Mouse (Mus musculus) gastrocnemius, postnatal 25 days (tissue): ENCODE data around the gene Fitm1. TPM values are rescaled to one million over a fixed set of nuclear protein-coding genes. Genes with fewer than 3 reads are reported as not detected.

ENCODE experiments used
- DNase-seq: peaks from one replicate; pipeline ENCODE4 v3.0.0; 2022
- total RNA-seq, 2 experiments: library from RNA; stranded (reverse); gene quantifications; 1 replicate in 1 of 2; 2 replicates in 1 of 2; pipeline ENCODE4 v1.2.3; 2021

Fitm1 gene
- total RNA-seq, 2 experiments from 2014 or later: 329 to 343 TPM

- DNase-seq: no peak
These were observed 7.9 kb upstream of the Fitm1 start for GRCm38 (mm10) chr14:55567496-55567895.

DNA sequence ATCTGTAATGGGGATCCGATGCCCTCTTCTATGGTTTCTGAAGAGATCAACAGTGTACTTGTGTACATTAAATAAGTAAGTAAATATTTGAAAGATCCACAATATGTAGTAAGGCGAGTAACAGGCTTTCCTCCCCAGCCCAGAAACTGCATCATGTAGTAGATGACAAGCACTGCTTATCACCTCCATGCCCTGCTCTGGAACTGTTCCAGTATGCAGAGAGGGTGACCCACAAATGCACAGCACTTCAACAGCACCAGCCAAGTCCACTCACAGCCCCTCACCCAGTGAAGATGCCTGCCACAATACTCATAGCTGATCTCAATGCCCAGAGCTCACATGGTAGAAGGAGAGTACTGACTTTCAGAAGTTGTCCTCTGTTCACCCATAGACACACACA is 4.8 kb upstream of the Fitm1 start:
- no peak for DNase-seq

- DNase-seq: no peak
These were observed 3.7 kb upstream of the Fitm1 start for GRCm38 (mm10) chr14:55571760-55572159.

DNA sequence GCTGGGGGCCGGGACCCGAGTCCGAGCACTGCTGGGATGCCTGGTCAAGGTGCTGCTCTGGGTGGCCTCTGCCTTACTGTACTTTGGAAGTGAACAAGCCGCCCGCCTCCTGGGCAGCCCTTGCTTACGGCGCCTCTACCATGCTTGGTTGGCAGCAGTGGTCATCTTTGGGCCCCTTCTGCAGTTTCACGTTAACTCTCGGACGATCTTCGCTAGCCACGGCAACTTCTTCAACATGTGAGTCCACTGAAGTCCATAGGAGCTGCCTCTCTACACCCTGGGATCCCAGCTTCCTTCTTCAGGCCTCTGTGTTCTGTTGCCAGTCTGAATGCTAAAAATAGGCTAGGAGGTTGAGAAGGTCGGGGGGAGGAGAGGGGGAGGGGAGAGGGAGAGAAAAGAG is 294 bp downstream of the Fitm1 start:
- peak; percentile 38 for DNase-seq

GRCm38 (mm10) chr14:55576376-55576775 is 959 bp downstream of the Fitm1 start:
- DNase-seq: peak; percentile 61

DNA sequence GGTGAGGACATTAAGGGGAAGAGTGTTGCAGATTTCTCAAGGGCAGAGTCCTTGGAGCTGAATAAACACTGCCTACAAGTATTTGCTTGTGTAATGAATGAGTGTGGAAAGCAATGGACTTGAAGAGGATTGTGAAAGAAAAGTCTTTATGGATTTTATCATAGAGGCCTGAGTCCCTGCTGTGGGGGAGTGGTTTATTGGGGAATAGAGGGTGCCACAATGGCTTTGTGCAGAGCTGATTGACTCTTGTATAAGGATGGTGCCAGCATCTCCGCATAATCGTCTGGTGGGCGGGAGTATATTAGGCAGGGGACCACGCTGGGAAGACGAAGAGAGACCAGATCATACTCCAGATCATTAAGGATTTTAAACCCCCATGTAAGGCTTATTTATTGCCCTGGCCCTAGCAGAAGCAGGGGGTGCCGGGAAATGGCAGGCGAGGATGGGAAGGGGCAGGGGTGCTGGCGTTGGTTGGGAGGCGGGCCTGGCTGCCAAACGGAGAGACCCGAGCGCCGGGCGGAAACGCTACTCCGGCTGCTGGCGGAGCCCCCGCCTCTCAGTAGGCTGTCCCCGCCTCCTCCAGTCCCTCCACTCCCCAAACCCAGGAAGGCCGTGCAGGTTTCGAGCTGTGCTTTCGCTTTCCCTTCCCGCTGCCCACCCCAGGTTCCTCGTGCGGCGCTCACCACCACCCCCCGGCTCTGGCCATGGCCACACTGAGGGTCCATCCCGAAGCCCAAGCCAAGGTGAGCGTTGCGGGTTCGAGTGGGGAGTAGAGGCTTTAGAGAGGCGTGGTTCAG is 2.7 kb downstream of the Fitm1 start, which contains the start of gene Psme1:
Gene Psme1, plus strand, starts transcription at position 253 of the 797 bp plus-strand sequence.
- peak; percentile 79 for DNase-seq

DNA sequence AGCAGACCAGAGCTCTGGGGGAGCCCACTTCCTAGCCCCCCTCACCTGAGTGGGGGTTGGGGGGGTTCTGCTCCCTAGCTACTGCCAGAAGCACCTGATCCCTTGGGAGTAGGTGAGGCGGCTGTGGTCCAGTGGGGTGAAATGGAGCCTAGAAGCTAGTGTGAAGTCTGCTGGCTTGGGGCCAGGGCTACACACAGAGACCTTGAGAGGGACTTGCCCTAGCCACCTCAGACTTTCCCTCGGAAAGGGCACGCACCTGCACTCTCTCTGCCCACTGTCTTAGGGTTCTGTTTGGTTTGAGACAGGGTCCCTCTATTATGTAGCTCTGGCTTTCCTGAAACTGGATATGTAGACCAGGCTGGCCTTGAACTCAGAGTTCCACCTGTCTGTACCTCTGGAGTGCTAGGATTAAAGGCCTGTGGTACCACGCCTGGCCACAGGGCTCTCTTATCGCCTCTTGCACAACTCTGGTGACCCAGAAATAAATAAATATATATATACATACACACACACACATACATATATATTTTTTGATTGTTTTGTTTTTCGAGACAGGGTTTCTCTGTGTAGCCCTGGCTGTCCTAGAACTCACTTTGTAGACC is 3.4 kb downstream of the Fitm1 start:
- DNase-seq: no peak

- DNase-seq: no peak
These were observed 4.4 kb downstream of the Fitm1 start for GRCm38 (mm10) chr14:55579511-55580496.

GRCm38 (mm10) chr14:55580731-55581130 is 5.3 kb downstream of the Fitm1 start:
- no peak for DNase-seq

GRCm38 (mm10) chr14:55581981-55582681 is 6.7 kb downstream of the Fitm1 start:
- no peak for DNase-seq

DNA sequence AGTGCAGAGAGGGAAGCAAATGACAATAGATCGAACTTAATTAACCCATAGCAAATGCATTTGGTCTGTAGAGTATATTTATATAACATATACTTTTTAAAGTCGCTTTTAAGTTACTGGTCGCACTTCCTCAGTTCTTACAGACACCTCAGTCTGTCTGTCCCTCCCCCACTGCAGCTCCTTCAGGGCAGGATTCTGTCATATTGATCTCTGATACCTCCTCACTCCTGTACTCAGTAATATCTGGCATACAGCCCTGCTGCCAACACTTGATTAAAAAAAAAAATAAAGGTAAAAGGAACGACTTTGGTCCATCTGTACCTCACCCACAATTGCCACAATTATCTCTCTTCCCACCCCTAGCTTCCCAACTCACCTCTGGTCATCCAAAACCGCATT is 8.9 kb downstream of the Fitm1 start:
- DNase-seq: no peak

DNA sequence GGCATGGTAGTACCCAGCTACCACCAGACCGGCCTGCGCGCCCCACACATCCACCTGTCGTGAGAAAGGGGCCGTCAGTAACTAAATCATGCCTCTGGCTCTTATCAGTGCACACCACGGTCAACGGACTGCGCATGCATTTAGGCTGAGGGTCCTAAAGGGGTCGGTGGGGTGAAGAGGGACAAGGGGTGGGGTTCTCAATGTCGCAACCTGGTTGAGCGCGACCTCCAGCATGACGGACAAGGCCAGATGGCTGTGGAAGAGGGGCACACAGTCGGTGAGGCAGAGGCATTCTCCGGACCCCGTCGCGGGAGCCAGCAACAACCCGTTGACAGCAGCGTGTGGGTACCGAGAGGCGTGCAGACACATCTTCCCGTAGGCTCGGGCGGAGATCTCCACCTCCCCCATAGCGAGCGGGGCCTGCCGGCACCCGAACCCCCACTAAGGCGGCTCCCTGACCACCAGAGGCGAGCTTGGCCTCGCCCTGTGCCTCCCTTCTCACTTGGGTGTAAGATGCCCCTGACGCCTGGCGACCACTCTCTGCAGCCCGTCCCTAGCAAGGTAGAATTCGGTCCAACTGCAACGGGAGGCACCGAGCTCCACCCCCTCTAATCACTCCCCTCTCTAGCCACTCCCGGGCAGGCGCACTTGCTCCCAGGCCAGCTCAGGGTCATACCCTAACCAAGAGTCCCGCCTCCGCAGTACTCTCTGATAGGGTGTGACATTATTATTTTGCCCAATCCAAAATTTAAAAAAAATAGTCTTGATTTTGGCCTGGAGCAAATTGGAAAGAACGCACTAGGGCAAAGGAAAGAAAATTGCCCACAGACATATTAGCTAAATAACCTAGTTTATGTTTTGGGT is 9.5 kb downstream of the Fitm1 start, which contains the start of gene Emc9:
Gene Emc9, minus strand, starts transcription at position 601 of the 864 bp plus-strand sequence.
- peak; percentile 83 for DNase-seq

DNA sequence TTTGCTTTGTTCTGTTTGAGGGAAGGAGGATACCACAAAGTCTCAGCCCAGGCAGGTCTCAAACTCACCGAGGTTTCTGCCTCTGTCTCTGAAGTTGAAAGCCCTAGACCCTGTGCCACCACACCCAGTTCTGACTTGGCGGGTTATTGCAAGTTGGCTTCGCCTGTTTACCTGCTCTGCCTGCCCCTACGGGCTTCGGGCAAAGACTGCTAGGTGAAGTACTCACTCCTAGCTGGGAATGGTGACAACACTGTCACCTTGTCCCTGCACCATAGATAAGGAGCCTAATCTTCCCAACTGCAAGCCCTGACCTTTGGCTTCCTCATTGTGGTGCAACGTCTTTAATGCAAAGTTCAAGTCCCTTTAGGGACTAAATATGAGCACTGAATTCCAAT is 10.1 kb downstream of the Fitm1 start:
- no peak for DNase-seq

- DNase-seq: no peak
These were observed 10.7 kb downstream of the Fitm1 start for GRCm38 (mm10) chr14:55586149-55586548.

DNA sequence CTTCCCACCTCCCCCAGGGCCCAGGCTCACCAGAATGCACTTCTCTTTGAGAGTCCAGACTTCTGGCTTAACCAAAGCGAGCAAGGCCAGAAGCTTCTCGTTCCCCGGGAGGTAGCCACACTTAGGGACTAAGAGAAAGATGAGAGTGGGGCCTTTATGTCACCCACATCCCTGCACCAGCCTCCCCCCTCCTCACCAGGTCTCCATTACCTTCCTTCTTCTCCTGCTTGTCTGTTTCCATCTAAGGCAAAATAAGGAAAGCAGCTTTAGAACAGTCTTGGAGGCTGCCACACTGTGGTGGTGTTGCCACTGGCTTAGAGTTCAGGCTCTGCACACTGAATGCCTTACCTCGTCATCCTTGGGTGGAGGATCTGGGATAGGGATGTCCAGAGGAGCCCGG is 13.9 kb downstream of the Fitm1 start:
- DNase-seq: no peak

- DNase-seq: no peak
These were observed 14.5 kb downstream of the Fitm1 start for GRCm38 (mm10) chr14:55589771-55590448.

- DNase-seq: peak; percentile 96
These were observed 15.4 kb downstream of the Fitm1 start, which contains the start of gene Psme2 for GRCm38 (mm10) chr14:55590748-55591330. Gene Psme2, minus strand, starts transcription at chr14:55591113.

DNA sequence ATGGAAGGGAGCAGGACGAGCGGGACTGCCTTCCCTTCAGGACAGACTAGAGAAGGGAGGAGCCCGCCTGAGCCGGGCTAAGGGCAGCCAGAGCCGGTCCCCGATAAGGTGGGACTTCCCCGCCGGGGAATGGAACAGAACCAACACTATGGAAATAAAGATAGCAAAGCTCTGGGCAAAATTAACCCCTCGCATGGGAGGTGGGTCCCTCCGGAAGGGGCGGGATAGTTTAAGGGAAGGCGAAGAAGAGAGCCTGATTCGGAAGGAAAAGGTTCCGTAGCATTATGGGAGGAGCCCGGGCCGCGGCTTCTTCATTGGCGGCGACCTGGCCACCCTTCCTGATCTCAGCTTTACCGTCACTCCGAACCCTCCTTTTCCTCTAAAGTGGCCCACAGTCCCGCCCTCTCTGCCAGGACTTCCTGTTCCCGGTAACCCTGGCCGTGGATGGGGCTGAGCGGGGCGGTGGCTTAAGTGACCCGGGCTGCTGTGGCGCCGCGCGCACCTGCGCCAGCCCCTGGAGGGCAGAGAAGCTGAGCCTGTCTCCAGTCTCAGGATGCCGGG is 16.0 kb downstream of the Fitm1 start, which contains the start of gene Rnf31:
Gene Rnf31, plus strand, starts transcription at position 378 of the 561 bp plus-strand sequence.
- DNase-seq: peak; percentile 97

DNA sequence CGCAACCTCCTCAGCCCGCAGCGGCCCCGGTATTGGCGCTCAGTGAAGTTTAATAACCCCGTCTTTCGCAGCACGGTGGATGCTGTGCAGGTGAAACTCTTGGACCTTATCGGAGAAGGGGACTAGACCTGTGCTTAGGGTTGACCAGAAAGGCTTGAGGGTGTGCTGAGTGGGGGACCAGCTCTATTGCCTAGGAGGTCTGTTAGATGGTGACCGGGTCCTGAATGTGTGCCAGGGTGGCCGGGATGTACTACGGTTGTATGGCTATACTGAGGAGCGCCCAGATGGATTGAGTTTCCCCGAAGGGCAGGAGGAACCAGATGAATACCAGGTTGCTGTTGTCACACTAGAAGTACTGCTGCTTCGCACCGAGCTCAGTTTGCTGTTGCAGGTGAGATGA is 16.8 kb downstream of the Fitm1 start:
- DNase-seq: no peak
